Mouse (Mus musculus) gonadal fat pad, adult 2 months (tissue): ENCODE data around the gene Atl3. TPM values are rescaled to one million over a fixed set of nuclear protein-coding genes. Genes with fewer than 3 reads are reported as not detected.

ENCODE experiments used
- DNase-seq: peaks from one replicate; pipeline ENCODE4 v3.0.0-alpha.2; 2012; ENCODE audit warnings: low read depth
- polyA plus RNA-seq: library from polyadenylated mRNA; depleted of rRNA; stranded (reverse); fragments of >200 nt; gene quantifications from 2 replicates; pipeline ENCODE4 v1.2.3, GENCODE M21; 2012; rRNA removed

The Atl3 gene
- polyA plus RNA-seq, 1 experiment, result 40.2 TPM

DNA sequence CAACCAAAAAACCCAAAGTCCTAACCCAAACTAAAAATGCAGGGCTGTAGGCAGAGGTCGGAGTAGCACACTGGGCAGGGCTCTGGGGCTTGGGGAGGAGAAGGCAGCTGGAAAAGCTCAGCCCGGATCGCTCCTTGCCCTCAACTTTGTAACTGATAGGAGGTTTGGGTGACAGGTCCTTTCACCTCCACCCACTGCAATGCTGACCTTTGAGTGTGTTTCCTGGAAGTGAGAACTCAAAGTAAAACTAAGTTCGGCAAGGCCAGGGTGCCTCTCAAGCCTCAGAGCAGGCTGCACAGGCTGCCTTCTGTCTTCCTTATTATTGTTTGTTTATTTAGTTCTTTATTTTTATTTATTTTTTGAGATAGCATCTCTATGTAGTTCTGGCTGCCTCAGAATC, 66.1 kb downstream of the Atl3 start:
- no peak for DNase-seq

- DNase-seq, result no peak
Measured at GRCm38 (mm10) chr19:7561456-7561855, 67.6 kb downstream of the Atl3 start.

GRCm38 (mm10) chr19:7562601-7563129, 68.8 kb downstream of the Atl3 start:
- DNase-seq, result no peak

- DNase-seq, result no peak
Measured at GRCm38 (mm10) chr19:7563676-7564075, 69.8 kb downstream of the Atl3 start.

DNA sequence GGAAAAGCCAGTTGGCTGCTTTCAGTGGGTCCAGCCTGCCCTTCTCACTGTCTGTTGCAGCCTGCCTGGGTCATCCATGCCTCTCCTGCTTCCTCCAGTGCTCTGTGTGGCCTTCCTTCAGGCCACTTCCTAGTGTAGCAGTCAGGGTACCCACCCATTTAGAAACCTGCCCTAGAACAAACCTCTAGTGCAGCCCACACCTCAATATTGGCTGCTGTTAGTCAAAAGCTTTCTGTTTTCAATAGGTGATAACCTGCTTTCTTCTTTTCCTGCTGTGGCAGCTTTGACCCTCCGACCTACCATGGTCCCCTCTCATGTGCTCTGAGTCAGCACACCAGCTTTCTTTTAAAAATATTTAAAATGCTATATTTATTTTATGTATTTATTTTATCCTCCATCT, 70.6 kb downstream of the Atl3 start:
- no peak for DNase-seq

GRCm38 (mm10) chr19:7566826-7567225, 73.0 kb downstream of the Atl3 start:
- DNase-seq, result no peak

DNA sequence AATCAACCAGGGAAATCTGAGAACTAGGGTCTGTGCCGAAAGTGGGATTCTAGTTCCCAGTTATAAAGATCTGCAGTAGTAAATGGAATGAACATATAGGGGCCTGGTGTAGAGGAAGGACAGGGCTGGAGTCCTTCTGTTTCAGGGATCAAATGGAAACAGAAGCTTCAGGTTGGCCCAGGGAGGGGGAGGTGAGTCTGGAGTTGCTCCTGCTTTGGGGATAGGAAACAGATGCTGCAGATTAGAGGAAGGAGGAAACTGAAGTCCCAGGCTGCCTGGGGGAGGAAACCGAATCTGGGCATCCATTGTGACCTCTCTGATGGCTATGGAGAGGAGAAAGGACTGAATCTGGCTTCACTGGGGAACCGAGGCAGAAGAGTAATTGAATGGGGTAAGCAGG, 74.5 kb downstream of the Atl3 start:
- no peak for DNase-seq

DNA sequence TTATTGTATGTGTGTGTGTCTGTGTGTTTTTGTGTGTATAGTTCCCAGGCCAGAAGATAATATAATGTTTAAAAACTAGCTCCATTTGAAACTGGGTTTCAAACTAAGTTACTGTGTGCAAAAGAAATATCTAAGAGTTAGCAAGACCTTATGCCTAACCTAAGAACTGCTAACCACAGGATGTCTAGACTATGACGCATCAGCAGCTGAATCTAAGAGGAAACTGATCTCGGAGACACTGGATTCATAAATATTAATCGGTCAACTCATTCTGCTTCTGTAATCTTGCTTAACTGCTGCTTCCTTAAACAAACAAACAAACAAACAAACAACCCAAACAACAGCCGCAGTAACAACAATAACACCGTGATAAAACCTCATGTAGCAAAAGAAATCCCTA, 75.8 kb downstream of the Atl3 start:
- no peak for DNase-seq

- no peak for DNase-seq
Measured at GRCm38 (mm10) chr19:7576180-7576579, 82.3 kb downstream of the Atl3 start.

DNA sequence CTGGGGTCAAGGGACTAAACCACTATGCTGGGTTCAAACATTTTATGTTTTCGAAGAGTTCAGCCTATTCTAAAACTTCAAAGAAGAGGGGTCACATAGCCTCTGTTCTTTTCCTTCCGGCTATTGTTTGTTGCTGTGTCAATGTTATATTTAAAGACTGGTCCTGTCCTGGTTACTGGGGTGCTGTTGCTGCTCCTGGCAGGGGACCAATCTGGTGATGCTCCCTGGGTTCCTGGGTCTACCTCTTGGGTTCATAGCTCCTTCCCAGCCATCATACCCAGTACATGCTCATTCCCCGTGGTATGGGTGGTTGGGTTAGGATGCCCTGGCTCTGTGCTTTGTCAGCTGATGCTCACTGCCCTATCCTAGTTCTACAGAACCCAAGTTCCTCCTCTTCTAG, 83.9 kb downstream of the Atl3 start:
- DNase-seq, result no peak

DNA sequence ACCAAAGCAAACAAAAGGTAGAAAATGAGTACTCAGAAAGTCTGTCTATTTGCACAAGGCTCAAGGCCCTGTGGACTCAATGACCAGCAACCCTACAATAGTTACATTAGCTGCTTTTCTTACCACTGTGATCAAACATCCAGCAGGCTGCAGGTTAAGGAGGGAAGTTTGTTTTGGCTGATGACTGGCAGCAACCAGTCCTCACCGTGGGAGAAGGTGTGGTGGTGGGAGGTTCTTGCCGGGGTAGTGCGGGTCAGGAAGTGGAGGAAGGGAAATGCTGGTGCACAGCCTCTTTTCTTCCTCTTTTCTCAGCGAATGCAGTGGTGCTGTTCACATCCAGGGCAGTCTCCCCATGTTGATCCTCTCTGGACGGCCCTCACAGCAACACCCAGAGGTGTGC, 87.2 kb downstream of the Atl3 start:
- DNase-seq, result no peak

DNA sequence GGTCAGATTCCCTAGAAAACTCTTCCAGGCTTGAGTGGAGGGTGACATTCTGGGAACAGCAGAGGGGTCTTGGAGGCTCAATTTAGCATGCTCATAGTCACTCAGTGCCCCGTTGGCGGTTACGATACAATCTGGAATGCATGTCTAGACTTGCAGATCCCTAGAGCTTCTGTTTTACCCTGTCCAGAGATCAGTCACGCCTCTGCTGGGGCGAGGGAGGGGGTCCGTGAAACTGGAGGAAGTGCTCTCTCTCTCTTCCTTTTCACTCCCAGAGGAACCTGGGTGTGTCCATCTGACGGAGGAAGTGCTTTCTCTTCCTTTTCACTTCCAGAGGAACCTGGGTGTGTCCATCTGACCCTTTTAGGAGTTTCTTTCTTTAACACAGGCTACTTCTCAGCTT, 89.3 kb downstream of the Atl3 start:
- no peak for DNase-seq

DNA sequence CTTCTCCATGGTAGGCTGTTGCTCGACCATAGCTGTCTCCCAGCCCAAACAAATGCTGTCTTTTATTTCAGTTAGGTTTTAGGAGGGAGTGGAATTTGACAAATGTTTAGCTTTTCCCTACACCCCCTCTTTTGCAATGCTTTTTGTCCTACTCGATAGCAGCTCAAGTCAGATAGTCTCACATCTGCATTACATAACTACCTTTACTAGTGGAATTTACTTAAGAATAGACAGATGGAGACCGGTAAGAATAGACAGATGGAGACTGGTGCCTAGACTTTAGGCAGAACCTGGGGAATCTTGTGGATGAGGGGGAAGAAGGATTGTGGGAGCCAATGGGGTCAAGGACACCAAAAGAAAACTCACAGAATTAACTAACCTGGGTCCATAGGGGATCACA, 89.8 kb downstream of the Atl3 start:
- DNase-seq, result no peak

DNA sequence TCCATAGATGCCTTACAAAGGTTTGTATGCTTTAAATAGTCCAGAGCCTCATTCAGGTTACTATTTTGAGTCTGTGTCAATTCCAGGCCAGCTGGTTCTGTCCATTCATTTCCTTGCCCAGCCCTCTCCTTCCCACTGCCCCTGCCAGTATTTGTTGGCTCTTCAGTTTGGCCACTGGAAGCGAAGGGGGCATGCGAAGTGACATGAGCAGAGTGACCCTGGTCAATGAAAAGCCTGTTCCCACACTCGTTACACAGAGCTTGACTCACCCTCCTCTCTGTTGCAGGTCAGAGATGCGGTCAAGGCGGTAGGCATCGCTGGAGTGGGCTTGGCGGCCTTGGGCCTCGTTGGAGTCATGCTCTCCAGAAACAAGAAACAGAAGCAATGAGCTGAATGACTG, 91.4 kb downstream of the Atl3 start:
- no peak for DNase-seq

GRCm38 (mm10) chr19:7585764-7586163, 91.9 kb downstream of the Atl3 start:
- no peak for DNase-seq

Other genes starting within 250 kb of the Atl3 start
- 11.7 and 11.8 TPM in 2 replicates for gene Rcor2, start 226.7 kb upstream of the Atl3 start, polyA plus RNA-seq
- gene Mark2, start 152.2 kb upstream of the Atl3 start, polyA plus RNA-seq, result 50.9 and 83.8 TPM in 2 replicates
- gene Spindoc, start 111.0 kb upstream of the Atl3 start, polyA plus RNA-seq, result 14.7 and 15.5 TPM in 2 replicates
- 20.7 and 21.1 TPM in 2 replicates for gene 2700081O15Rik, start 76.4 kb upstream of the Atl3 start, polyA plus RNA-seq
- gene Rtn3, start 10.8 kb upstream of the Atl3 start, polyA plus RNA-seq, result 190 and 205 TPM in 2 replicates
- 104 and 159 TPM in 2 replicates for gene Pla2g16, start 63.4 kb downstream of the Atl3 start, polyA plus RNA-seq
- gene Lgals12, start 113.2 kb downstream of the Atl3 start, polyA plus RNA-seq, result 43.3 and 74.5 TPM in 2 replicates
- 12.2 and 15.8 TPM in 2 replicates for gene Hrasls5, start 118.5 kb downstream of the Atl3 start, polyA plus RNA-seq
- gene Slc22a19, start 217.3 kb downstream of the Atl3 start, polyA plus RNA-seq, result not detected in 2 replicates